Mouse (Mus musculus): ENCODE measurements around the gene Sox13. TPM values are rescaled to one million over a fixed set of nuclear protein-coding genes. Genes with fewer than 3 reads are reported as not detected.

Sox13 gene
- polyA plus RNA-seq, 1 experiment from 2014 or later: 13.7 TPM

DNA sequence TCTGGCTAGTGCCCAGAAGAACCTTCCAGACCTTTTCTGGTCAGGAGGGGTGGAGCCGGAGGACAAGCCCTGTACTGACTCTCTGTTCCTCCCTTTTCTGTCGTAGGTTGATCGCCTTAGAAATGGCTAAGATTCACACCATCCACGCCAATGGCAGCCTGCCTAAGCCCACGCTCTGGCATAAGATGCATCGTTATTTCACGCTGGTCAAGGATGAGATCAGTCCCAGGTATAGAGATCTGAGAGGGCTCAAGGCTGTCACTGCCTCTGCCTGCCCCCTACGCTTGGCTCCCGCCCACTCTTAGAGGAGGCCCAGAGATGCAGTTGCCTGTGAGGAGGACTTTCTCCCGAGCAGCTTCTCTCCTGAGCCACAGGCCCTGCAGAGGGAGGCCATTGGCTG lies 55.5 kb downstream of the Sox13 start:
- Histone ChIP-seq H3K9ac (ENCODE audit: low read depth, low read length) (no peak overlapping the region), H3K27ac (no peak overlapping the region), H3K4me2 (ENCODE audit: low read length) (no peak overlapping the region), H3K36me3 (ENCODE audit: insufficient read depth, low read length) (no peaks in the 10 kb centered on the region), H3K4me1 (replicated peaks; ENCODE audit: insufficient read depth, low read length) (peaks cover 8% of the 10 kb centered on the region), H3K9me3 (replicated peaks; ENCODE audit: low read length) (no peaks in the 10 kb centered on the region), H3K4me3 (replicated peaks; ENCODE audit: low read depth, low read length) (no peak overlapping the region), H3K27me3 (ENCODE audit: insufficient read depth, low read length) (no peaks in the 10 kb centered on the region)
- TF ChIP-seq CTCF (IDR thresholded peaks at IDR 0.05; ENCODE audit: low read depth): no peak
- no peak for DNase-seq (ENCODE audit: low spot score)
- ATAC-seq (replicated peaks; ENCODE audit: low FRiP score, low read depth): no peak
- 60% methylated on average over 10 of the region's 10 CpGs for WGBS

DNA sequence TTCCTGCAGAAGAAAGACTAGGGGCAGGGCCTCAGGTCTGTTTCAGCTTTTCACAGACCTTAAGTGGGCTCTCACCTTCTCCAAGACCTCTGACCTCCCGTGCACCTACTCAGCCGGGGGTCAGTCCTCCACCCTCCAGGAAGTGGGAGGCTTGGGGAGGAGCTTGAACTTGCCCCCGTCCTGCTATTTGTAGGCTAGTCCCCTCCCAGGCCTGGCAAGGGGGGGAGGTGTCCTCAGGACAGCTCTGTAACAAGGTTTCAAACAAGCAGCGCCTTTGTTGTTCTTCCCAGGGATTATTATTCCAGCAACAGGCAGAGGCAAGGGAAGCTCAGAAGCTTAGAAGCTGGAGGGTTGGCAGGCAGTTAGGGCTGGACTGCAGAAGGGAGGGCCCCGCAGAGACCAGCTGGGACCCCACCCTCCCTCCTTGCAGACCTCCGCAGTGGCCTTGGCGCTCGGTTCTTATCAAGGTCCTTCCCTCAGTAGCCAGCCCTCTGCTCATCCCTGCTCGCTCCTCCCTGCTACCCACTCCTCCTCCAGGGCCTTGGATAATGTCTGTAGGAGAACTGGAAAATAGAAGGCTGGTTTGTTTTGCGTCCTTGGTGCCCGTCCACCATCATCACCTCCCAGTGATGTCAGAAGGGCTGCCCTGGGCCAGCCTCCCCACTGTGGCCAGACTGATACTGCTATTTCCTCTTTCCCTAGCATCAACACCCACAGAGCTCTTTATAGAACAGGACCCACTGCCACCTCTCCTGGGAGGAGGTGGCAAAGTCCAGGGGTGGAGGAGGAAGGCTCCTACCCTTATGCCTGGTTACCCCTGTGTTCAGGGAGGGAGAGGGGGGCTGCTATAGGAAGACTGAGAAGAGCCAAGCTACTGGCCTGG lies 56.3 kb downstream of the Sox13 start:
- Histone ChIP-seq H3K4me2 (ENCODE audit: low read length) (no peak overlapping the region), H3K27me3 (ENCODE audit: insufficient read depth, low read length) (no peaks in the 10 kb centered on the region), H3K4me1 (replicated peaks; ENCODE audit: insufficient read depth, low read length) (peaks cover 8% of the 10 kb centered on the region), H3K4me3 (replicated peaks; ENCODE audit: low read depth, low read length) (no peak overlapping the region), H3K36me3 (ENCODE audit: insufficient read depth, low read length) (no peaks in the 10 kb centered on the region), H3K9ac (ENCODE audit: low read depth, low read length) (no peak overlapping the region), H3K27ac (no peak overlapping the region; the same call in 1 of the 2 replicates), H3K9me3 (replicated peaks; ENCODE audit: low read length) (no peaks in the 10 kb centered on the region)
- 22% methylated on average over 11 of the region's 11 CpGs for WGBS
- ATAC-seq (replicated peaks; ENCODE audit: low FRiP score, low read depth) (no peak), DNase-seq (ENCODE audit: low spot score) (peak; percentile 40)
- TF ChIP-seq CTCF (IDR thresholded peaks at IDR 0.05; ENCODE audit: low read depth): no peak

DNA sequence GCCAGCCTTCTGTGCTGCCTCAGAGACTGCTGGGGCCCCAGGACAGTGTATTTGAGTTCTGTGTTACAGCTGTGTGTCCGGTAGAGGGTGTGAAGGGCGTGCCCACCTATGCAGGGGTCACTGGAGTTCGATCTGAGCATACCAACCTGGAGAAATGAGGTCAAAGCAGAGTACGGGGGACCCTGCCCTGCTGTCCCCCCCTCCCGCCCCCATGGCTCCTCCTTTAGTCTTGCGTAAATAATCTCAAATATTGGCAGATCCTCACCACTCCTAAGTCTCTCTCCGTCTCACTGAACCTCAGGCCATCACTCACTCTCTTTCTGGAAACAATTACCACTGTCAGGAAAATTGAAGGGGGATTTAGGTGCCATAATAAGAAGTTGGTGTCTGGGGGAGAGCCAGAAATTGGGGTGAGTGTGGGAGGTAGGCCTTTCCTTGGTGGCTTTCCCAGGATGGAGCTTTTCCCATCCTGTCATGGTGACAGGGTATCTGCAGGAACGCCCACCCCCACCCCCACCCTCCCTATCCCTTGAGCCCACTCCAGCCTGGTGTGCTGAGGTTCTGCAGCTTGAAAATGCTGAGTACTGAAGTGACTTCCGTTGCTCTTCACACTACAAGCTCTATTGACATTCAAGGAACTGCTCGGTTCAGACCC lies 57.1 kb downstream of the Sox13 start:
- no peaks in the 10 kb centered on the region for H3K9me3 ChIP-seq (replicated peaks; ENCODE audit: low read length)
- peaks cover 8% of the 10 kb centered on the region for H3K4me1 ChIP-seq (replicated peaks; ENCODE audit: insufficient read depth, low read length)
- DNase-seq (ENCODE audit: low spot score) (no peak), ATAC-seq (replicated peaks; ENCODE audit: low FRiP score, low read depth) (no peak)
- no peaks in the 10 kb centered on the region for H3K36me3 ChIP-seq (ENCODE audit: insufficient read depth, low read length)
- no peak overlapping the region for H3K27ac ChIP-seq
- H3K4me3 ChIP-seq (replicated peaks; ENCODE audit: low read depth, low read length): no peak overlapping the region
- no peak overlapping the region for H3K9ac ChIP-seq (ENCODE audit: low read depth, low read length)
- H3K27me3 ChIP-seq (ENCODE audit: insufficient read depth, low read length): no peaks in the 10 kb centered on the region
- no peak overlapping the region for H3K4me2 ChIP-seq (ENCODE audit: low read length)
- TF ChIP-seq CTCF (IDR thresholded peaks at IDR 0.05; ENCODE audit: low read depth): no peak
- WGBS: 40% methylated on average over 10 of the region's 10 CpGs

DNA sequence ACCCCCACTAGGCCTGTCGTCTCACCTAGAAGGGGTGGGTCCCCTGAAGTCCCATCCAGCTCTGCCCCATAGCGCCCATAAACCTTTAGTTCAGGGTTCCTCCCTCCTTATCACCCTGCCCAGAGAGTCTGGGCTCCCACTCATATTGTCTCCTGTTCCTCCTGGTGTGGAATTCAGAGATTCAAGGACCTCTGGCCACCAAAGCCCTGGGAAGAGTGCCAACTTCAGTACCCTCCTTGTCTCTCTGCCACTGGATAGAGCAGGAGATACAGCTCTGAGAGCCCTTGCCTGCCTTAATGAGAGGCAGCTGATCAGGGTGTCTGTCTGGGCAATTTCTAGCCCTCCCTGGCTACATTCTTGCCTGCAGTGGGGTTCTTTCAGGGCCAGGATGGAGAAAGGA lies 59.3 kb downstream of the Sox13 start:
- no peaks in the 10 kb centered on the region for H3K9me3 ChIP-seq (replicated peaks; ENCODE audit: low read length)
- H3K36me3 ChIP-seq (ENCODE audit: insufficient read depth, low read length): no peaks in the 10 kb centered on the region
- no peaks in the 10 kb centered on the region for H3K27me3 ChIP-seq (ENCODE audit: insufficient read depth, low read length)
- 66% methylated on average over 2 of the region's 2 CpGs for WGBS
- H3K27ac ChIP-seq: no peak overlapping the region
- no peak overlapping the region for H3K4me2 ChIP-seq (ENCODE audit: low read length)
- ATAC-seq (replicated peaks; ENCODE audit: low FRiP score, low read depth): no peak
- peaks cover 8% of the 10 kb centered on the region for H3K4me1 ChIP-seq (replicated peaks; ENCODE audit: insufficient read depth, low read length)
- TF ChIP-seq CTCF (IDR thresholded peaks at IDR 0.05; ENCODE audit: low read depth): no peak
- DNase-seq (ENCODE audit: low spot score): no peak
- H3K4me3 ChIP-seq (replicated peaks; ENCODE audit: low read depth, low read length): no peak overlapping the region
- no peak overlapping the region for H3K9ac ChIP-seq (ENCODE audit: low read depth, low read length)

DNA sequence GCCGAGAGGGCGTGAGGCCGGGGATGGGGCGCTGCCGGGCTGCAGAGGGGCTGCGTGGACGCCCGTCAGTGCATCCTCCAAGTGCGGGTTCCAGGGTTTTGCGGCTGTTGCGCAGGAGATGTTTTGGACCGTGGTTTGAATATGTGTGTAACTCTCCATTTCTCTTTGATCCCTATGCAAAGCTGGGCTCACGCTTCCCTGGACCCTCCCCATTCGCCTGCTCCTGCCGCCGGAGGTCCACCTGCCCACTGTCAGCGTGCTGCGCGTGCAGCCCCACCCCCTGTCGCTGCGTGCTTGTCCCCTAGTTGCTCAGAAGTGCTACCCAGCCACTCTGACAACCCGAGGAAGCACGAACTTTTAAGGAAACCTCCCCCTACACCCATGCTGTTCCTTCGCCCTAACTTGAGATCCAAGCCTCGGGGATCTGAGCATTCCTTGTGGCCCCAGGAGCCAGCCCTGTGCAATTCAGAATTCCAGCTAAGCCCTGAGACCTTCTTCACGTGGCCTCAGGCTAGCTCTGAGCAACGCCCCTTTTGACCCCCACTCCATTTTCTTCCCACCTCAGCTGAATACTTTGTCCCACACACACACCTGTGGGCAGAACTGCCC lies 60.1 kb downstream of the Sox13 start:
- no peak for DNase-seq (ENCODE audit: low spot score)
- Histone ChIP-seq H3K36me3 (ENCODE audit: insufficient read depth, low read length) (no peaks in the 10 kb centered on the region), H3K9me3 (replicated peaks; ENCODE audit: low read length) (no peaks in the 10 kb centered on the region), H3K4me3 (replicated peaks; ENCODE audit: low read depth, low read length) (peak overlapping the region; percentile 50), H3K4me2 (ENCODE audit: low read length) (peak overlapping the region; percentile 84), H3K27me3 (ENCODE audit: insufficient read depth, low read length) (no peaks in the 10 kb centered on the region), H3K27ac (no peak overlapping the region), H3K9ac (ENCODE audit: low read depth, low read length) (peak overlapping the region; percentile 40), H3K4me1 (replicated peaks; ENCODE audit: insufficient read depth, low read length) (peaks cover 8% of the 10 kb centered on the region)
- no peak for TF ChIP-seq CTCF (IDR thresholded peaks at IDR 0.05; ENCODE audit: low read depth)
- 6% methylated on average over 27 of the region's 27 CpGs for WGBS
- ATAC-seq (replicated peaks; ENCODE audit: low FRiP score, low read depth): no peak

DNA sequence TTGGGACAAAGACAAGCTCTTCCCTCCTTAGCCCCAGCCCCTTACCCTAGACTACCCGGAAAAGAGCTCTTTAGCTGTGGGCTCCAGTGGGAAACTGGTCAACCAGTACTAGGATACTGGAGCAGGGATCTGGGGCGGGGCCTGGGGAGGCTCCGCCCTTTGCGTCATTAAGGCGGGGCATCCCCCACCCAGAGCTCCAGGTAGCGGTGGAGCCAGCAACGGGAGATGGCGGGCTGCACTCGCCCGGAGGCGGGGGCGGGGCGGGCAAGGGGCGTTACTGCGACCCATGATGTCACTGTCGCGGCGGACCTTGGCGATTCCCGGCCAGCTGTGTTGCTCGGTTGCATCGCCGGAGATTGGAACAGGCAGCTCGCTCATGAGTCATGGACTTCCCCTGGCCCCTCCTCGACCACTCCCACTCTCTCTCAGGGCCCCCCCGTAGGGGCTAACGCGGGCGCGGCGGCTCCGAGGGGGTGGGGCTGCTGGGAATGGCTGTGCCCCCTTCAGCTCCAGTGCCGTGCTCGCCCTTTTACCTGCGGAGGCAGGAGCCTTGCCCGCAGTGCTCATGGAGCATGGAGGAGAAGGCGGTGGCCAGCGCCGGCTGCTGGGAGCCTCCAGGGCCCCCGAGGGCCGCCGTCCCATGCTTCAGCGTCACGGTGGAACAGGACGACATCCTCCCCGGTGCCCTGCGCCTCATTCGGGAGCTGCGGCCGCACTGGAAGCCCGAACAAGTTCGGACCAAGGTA lies 60.7 kb downstream of the Sox13 start, which contains the start of gene Etnk2:
TSS of gene Etnk2 (plus strand) at position 297 of the 746 bp plus-strand sequence.
- no peaks in the 10 kb centered on the region for H3K36me3 ChIP-seq (ENCODE audit: insufficient read depth, low read length)
- H3K4me1 ChIP-seq (replicated peaks; ENCODE audit: insufficient read depth, low read length): peaks cover 8% of the 10 kb centered on the region
- DNase-seq (ENCODE audit: low spot score): peak; percentile 75
- no peaks in the 10 kb centered on the region for H3K9me3 ChIP-seq (replicated peaks; ENCODE audit: low read length)
- peak within 1 kb of the TSS; percentile 84 for H3K4me2 ChIP-seq (ENCODE audit: low read length)
- peak within 1 kb of the TSS; percentile 50 for H3K4me3 ChIP-seq (replicated peaks; ENCODE audit: low read depth, low read length)
- no peak within 1 kb of the TSS for H3K27ac ChIP-seq
- no peak for TF ChIP-seq CTCF (IDR thresholded peaks at IDR 0.05; ENCODE audit: low read depth)
- peak; percentile 79 for ATAC-seq (replicated peaks; ENCODE audit: low FRiP score, low read depth)
- peak within 1 kb of the TSS; percentile 40 for H3K9ac ChIP-seq (ENCODE audit: low read depth, low read length)
- WGBS: 1% methylated on average over 51 of the region's 52 CpGs
- H3K27me3 ChIP-seq (ENCODE audit: insufficient read depth, low read length): no peaks in the 10 kb centered on the region

All from kidney, postnatal 0 days (tissue).